Mouse (Mus musculus) right cerebral cortex, postnatal 14 days (tissue): Measurements from ENCODE around the gene Bicd2.

Experiments
- DNase-seq: peaks from one replicate; pipeline ENCODE4 v3.0.0; 2022

The Bicd2 gene

GRCm38 (mm10) chr13:49420754-49421605 is 79.6 kb downstream of the Bicd2 start, which contains the start of gene Ippk:
Ippk (plus strand) TSS chr13:49421249.
- peak; percentile 98 for DNase-seq

GRCm38 (mm10) chr13:49421606-49421917 is 80.2 kb downstream of the Bicd2 start:
- peak; percentile 22 for DNase-seq

- no peak for DNase-seq
Observed at GRCm38 (mm10) chr13:49421959-49422358, 80.6 kb downstream of the Bicd2 start.

DNA sequence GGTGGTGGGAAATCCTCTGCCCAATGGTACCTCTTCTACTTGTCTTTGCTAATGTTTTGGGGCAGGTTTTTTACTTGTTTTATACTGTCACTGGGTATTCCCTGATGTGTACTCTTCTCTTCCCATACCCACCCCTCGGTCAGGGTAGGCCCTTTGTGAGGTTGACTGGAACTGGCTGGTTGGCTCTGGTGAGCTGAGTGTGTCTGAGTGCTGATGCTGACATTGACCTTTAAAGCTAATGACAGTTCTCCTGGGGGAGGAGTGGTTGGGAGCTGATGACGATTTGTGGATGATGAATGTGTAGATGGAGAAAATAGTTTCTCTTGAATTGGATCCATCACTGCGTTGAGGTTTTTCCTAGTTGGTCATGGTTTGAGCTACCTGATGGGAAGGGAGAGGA is 85.4 kb downstream of the Bicd2 start:
- no peak for DNase-seq

DNA sequence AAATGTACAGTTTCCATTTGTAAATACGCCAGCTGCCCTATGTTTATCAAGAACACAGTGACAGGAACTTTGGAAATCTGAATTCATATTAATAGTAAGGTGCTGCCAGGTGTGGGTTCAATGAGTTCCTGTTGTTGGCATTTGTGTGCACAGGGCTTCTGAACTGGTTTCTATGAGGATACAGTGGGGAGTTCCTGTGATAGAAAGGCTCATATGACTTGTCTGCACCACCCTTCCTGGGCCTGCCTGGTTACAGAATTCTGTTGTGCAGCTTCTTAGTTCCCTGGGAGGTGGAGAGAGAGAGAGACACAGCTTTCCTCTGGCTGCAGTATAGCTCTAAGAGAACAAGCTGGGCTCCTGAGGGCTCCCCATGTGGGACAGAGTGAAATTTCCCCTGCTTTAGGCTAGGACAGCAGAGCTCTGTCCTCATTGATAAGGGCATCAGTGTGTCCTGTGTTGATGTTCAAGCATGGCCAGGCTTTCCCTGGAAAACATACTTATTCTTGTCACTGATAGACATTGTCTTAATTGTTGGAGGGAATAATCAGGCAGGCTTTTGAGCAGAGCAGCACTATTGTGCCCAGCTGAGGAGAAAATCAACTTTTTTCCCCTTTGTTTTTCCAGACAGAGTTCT is 86.8 kb downstream of the Bicd2 start:
- DNase-seq = no peak

DNA sequence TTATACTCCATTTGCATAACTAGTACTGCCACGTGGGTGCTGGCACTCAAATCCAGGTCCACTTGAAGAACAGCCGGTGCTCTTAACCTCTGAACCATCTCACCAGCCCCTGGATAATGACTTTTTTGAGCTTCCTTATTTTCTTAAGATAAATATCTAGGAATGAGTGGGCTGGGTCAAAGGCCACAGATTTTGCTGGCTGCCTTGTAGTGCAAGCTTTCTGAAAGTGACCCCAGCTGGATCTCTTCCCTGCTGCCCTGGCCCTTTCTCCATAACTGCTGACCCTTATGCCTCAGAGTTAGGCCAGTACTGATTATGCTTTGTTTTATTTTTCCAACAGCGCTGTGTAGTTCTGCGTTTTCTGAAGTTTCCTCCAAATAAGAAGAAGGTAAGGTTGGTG is 89.1 kb downstream of the Bicd2 start:
- no peak for DNase-seq

DNA sequence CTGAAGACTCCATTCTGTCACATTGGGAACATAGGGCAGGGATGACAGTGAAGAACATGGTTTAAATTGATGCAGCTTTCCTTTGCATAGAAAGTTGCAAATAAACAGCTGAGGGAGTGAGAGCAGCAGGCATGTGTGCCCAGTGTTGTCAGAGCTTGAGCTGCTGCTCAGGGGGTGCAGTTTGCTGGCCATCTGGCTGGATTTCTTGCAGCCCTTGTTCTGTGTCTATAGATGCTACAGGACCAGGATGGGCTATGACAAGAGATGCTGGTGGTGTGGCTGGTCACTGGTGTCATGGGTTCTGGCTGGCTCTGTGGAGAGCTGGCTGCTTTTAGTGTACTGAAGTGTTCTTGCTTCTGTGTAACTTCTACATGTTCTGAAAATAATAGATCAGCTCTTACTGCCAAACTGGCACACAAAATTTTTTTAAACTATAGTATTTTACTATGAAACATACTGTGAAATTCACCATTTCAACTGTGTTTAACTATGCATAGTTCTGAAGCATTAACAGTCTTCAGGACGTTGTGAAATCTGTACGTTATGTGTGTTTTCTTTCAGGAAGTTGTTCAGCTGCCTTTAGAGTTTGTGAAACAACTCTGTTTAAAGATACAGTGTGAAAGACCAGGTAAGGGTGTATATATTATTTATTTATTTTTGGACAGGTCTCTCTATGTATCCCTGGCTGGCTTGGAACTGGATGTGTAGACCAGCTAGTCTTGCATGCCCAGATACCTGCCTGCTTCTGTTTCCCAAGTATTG is 92.1 kb downstream of the Bicd2 start:
- no peak for DNase-seq

GRCm38 (mm10) chr13:49435745-49436144 is 94.4 kb downstream of the Bicd2 start:
- no peak for DNase-seq

GRCm38 (mm10) chr13:49436170-49436569 is 94.8 kb downstream of the Bicd2 start:
- no peak for DNase-seq
